Mouse (Mus musculus) embryonic facial prominence, embryonic 12.5 days (tissue): ENCODE data around the gene Ptpn3. TPM values are rescaled to one million over a fixed set of nuclear protein-coding genes. Genes with fewer than 3 reads are reported as not detected.

ENCODE experiments used
- ATAC-seq: fragments of 200-750 bp; cut with Nextera tagmentation; 2 replicates; pipeline ENCODE4 v1.8.0; 2017; ENCODE audit not compliant: insufficient number of reproducible peaks, insufficient read depth, low FRiP score, low TSS enrichment
- H3K27ac ChIP-seq: fragments of 300-500 bp; sonication (generic); 2 replicates; pipeline ENCODE4 v1.5.1; 2016; ENCODE audit warnings: mild to moderate bottlenecking
- H3K27me3 ChIP-seq: fragments of 300-500 bp; sonication (generic); 2 replicates; pipeline ENCODE4 v1.6.1; 2016; ENCODE audit warnings: mild to moderate bottlenecking, moderate library complexity
- H3K36me3 ChIP-seq: fragments of 300-500 bp; sonication (generic); 2 replicates; pipeline ENCODE4 v1.6.1; 2016; ENCODE audit warnings: mild to moderate bottlenecking
- H3K4me1 ChIP-seq: fragments of 300-500 bp; sonication (generic); 2 replicates; pipeline ENCODE4 v1.6.1; 2016
- H3K4me2 ChIP-seq: fragments of 300-500 bp; sonication (generic); replicated peaks from 2 replicates; pipeline ENCODE4 v1.6.1; 2016; ENCODE audit warnings: mild to moderate bottlenecking, moderate library complexity
- H3K4me3 ChIP-seq: fragments of 300-500 bp; sonication (generic); 2 replicates; pipeline ENCODE4 v1.5.1; 2016; ENCODE audit warnings: mild to moderate bottlenecking
- H3K9ac ChIP-seq: fragments of 300-500 bp; sonication (generic); 2 replicates; pipeline ENCODE4 v1.6.1; 2016; ENCODE audit warnings: mild to moderate bottlenecking, moderate library complexity
- H3K9me3 ChIP-seq: fragments of 300-500 bp; sonication (generic); 2 replicates; pipeline ENCODE4 v1.6.1; 2016; ENCODE audit warnings: mild to moderate bottlenecking, moderate library complexity
- WGBS: fragments of 180-500 bp; shearing (Covaris S2); methylation state at CpG from one replicate; pipeline ENCODE4 v1.1.7; 2016; 5-methylcytosine and 5-hydroxymethylcytosine counted together
- polyA plus RNA-seq: library from polyadenylated mRNA; unstranded; fragments of >200 nt; fragmentation: Nextera tagmentation; extraction: Ambion mirVana; gene quantifications from 2 replicates; pipeline ENCODE4 v1.2.1, GENCODE M21; 2016

The Ptpn3 gene
- polyA plus RNA-seq, 1 experiment from 2014 or later: 3.7 TPM

DNA sequence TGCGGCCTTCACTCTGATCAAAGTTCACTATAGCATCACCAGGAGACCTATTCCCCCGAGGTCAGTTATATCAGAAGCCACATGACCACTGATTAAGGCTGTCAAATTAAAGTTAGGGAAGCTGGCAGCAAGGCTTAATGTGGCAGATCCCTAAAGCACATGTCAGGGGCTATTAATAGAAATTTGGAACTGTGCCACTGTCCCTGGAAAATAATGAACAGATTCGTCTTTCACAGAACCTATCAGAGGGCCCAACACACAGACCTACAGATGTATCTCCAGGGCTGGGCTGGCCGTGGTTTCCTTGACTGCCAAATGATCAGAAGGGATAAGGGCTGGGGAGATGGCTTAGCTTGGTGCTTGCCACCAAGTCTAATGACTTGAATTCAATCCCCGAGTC, 65.1 kb downstream of the Ptpn3 start:
- Histone ChIP-seq H3K4me3 (no peak overlapping the region), H3K9me3 (no peaks in the 10 kb centered on the region), H3K36me3 (no peaks in the 10 kb centered on the region), H3K4me2 (no peak overlapping the region), H3K27ac (no peak overlapping the region), H3K4me1 (no peaks in the 10 kb centered on the region), H3K27me3 (no peaks in the 10 kb centered on the region), H3K9ac (no peak overlapping the region)
- ATAC-seq: no peak
- 77% methylated on average over 5 of the region's 5 CpGs for WGBS

GRCm38 (mm10) chr4:57235741-57236140, 65.9 kb downstream of the Ptpn3 start:
- Histone ChIP-seq H3K4me2 (no peak overlapping the region), H3K27ac (no peak overlapping the region), H3K9me3 (no peaks in the 10 kb centered on the region), H3K27me3 (no peaks in the 10 kb centered on the region), H3K36me3 (no peaks in the 10 kb centered on the region), H3K4me3 (no peak overlapping the region), H3K9ac (no peak overlapping the region), H3K4me1 (no peaks in the 10 kb centered on the region)
- 72% methylated on average over 4 of the region's 4 CpGs for WGBS
- ATAC-seq: no peak

DNA sequence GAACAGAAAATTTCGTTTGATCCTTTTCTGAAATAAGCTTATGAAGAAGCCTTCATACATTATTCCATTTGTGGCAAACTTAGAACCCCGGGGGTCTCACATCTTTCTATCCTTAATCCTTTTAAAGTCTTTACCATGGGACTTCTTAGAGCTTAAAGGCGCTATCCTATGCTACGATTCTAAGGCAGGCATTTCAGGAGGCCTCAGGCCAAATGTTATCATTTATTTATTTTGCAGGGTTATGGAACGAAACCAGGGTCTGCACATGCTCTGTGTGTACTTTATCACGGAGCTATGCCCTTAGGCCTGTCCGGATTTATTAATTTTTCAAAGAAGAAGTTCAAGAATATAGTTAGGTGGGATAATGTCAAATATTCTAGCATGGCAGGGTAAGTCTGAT, 67.3 kb downstream of the Ptpn3 start:
- no peak overlapping the region for H3K27ac ChIP-seq
- H3K4me2 ChIP-seq: no peak overlapping the region
- ATAC-seq: no peak
- peaks cover 12% of the 10 kb centered on the region for H3K4me1 ChIP-seq
- no peak overlapping the region for H3K9ac ChIP-seq
- H3K9me3 ChIP-seq: no peaks in the 10 kb centered on the region
- no peaks in the 10 kb centered on the region for H3K27me3 ChIP-seq
- H3K36me3 ChIP-seq: no peaks in the 10 kb centered on the region
- H3K4me3 ChIP-seq: no peak overlapping the region
- WGBS: 79% methylated on average over 7 of the region's 7 CpGs

DNA sequence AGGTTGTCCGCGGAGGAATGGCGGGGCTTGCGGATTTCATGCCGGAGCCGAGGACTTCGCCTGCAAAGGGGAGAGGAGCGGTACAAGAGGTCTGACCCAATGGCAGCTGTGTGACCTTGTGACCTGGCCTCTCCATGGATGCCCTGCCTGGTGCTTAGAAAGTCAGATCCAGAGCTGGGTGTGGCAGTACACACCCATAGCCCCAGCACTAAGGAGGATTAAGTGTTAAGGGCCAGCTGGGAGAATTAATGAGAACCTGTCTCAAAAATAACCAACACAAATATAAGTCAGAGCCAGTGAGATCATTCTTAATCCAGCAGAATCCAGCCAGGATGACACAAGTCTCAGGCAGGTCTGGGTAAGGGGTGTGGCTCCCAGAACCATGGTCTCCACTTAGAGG, 69.2 kb downstream of the Ptpn3 start:
- Histone ChIP-seq H3K9ac (no peak overlapping the region), H3K4me1 (peaks cover 14% of the 10 kb centered on the region), H3K4me2 (no peak overlapping the region), H3K36me3 (no peaks in the 10 kb centered on the region), H3K9me3 (no peaks in the 10 kb centered on the region), H3K27me3 (no peaks in the 10 kb centered on the region), H3K4me3 (no peak overlapping the region), H3K27ac (no peak overlapping the region)
- no peak for ATAC-seq
- WGBS: 83% methylated on average over 8 of the region's 8 CpGs

GRCm38 (mm10) chr4:57231323-57231722, 70.3 kb downstream of the Ptpn3 start:
- Histone ChIP-seq H3K27ac (no peak overlapping the region), H3K4me2 (no peak overlapping the region), H3K27me3 (no peaks in the 10 kb centered on the region), H3K4me3 (no peak overlapping the region), H3K36me3 (no peaks in the 10 kb centered on the region), H3K9ac (no peak overlapping the region), H3K4me1 (peaks cover 14% of the 10 kb centered on the region), H3K9me3 (no peaks in the 10 kb centered on the region)
- WGBS: 73% methylated on average over 9 of the region's 9 CpGs
- ATAC-seq: no peak

DNA sequence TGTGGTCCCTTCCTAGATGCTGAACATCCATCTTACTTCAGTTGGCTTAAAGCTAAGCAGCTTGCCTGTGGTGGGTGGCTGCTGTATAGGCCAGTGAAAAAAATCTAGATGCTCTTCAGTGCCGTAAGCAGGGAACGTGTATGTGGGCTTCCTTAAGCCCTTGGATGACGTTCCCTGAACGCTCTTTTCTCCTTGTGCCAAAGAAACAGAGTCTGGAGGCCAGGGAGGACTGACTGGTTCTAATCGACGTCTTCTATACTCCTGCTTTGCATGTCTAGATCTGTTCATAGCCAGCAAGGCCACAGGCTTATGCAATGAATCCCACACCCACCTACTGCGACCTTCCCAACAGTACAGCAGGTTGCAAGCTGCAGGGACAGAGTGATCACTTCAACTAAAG, 71.3 kb downstream of the Ptpn3 start:
- Histone ChIP-seq H3K4me1 (peaks cover 14% of the 10 kb centered on the region), H3K27ac (peak overlapping the region; percentile 14; the same call in 1 of the 2 replicates), H3K27me3 (no peaks in the 10 kb centered on the region), H3K36me3 (no peaks in the 10 kb centered on the region), H3K9ac (no peak overlapping the region), H3K9me3 (no peaks in the 10 kb centered on the region), H3K4me3 (no peak overlapping the region), H3K4me2 (no peak overlapping the region)
- ATAC-seq: no peak
- 78% methylated on average over 7 of the region's 7 CpGs for WGBS

- 66% methylated on average over 18 of the region's 18 CpGs for WGBS
- H3K9ac ChIP-seq: no peak overlapping the region
- no peaks in the 10 kb centered on the region for H3K9me3 ChIP-seq
- H3K4me2 ChIP-seq: no peak overlapping the region
- H3K4me3 ChIP-seq: no peak overlapping the region
- H3K36me3 ChIP-seq: no peaks in the 10 kb centered on the region
- no peak for ATAC-seq
- no peaks in the 10 kb centered on the region for H3K27me3 ChIP-seq
- no peak overlapping the region for H3K27ac ChIP-seq
- peaks cover 14% of the 10 kb centered on the region for H3K4me1 ChIP-seq
Measured at GRCm38 (mm10) chr4:57228601-57229520, 72.8 kb downstream of the Ptpn3 start.

DNA sequence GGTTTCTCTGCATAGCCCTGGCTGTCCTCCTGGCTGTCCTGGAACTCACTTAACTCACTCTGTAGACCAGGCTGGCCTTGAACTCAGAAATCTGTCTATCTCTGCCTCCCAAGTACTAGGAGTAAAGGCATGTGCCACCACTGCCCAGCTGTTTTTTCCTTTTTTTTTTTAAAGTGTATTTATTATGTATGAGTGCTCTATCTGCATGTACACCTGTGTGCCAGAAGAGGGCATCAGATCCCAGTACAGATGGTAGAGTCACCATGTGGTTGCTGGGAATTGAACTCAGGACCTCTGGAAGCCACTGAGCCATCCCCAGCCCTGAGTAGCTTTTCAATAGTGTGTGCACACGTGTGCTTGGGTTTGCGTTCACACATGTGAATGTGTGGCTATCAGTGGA, 76.9 kb downstream of the Ptpn3 start:
- Histone ChIP-seq H3K27ac (no peak overlapping the region), H3K4me2 (no peak overlapping the region), H3K4me1 (peaks cover 6% of the 10 kb centered on the region), H3K9me3 (no peaks in the 10 kb centered on the region), H3K9ac (no peak overlapping the region), H3K36me3 (no peaks in the 10 kb centered on the region), H3K27me3 (no peaks in the 10 kb centered on the region), H3K4me3 (no peak overlapping the region)
- ATAC-seq: no peak
- 95% methylated on average over 2 of the region's 2 CpGs for WGBS

DNA sequence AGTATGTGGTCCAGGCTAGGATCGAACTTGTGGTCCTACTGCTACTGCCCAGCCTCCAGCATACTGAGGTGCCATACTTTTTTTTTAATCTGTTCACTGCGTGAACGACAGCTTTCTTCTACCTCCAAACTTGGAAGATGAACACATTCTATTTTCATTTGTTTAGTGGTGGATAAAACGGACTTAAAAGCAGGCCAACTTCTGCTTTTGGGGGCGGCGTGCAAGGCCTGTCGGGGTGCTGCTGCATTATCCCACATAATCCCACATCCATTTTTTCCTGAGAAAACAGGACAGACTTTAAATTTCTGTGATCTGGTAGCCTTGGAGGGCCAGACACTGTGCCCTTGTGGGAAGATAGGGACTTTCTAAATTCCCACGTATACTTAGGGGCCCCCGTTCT, 83.9 kb downstream of the Ptpn3 start:
- H3K27ac ChIP-seq: no peak overlapping the region
- ATAC-seq: no peak
- 88% methylated on average over 9 of the region's 9 CpGs for WGBS
- H3K27me3 ChIP-seq: no peaks in the 10 kb centered on the region
- H3K36me3 ChIP-seq: no peaks in the 10 kb centered on the region
- no peaks in the 10 kb centered on the region for H3K9me3 ChIP-seq
- no peak overlapping the region for H3K4me3 ChIP-seq
- H3K4me1 ChIP-seq: no peaks in the 10 kb centered on the region
- no peak overlapping the region for H3K9ac ChIP-seq
- H3K4me2 ChIP-seq: no peak overlapping the region

DNA sequence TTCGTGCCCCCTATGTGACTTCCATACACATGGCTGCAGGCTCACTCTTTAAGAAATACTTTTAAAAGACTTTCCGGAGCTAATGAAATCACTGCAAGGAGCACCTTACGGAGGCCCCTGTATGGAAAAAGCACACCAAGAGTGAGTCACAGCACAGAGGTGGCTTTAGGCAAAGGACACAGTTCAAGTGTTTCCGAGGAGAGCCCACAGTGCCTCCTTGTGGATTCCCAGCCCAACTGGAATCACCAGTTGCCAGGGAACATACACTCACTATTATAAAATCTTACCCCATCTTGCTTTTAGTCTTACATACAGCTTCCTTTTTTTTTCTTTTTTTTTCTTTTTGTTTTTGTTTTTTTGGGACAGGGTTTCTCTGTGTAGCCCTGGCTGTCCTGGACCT, 85.1 kb downstream of the Ptpn3 start:
- H3K27me3 ChIP-seq: no peaks in the 10 kb centered on the region
- H3K9me3 ChIP-seq: no peaks in the 10 kb centered on the region
- H3K4me1 ChIP-seq: no peaks in the 10 kb centered on the region
- H3K4me3 ChIP-seq: no peak overlapping the region
- 84% methylated on average over 4 of the region's 4 CpGs for WGBS
- no peak overlapping the region for H3K4me2 ChIP-seq
- no peak overlapping the region for H3K27ac ChIP-seq
- H3K9ac ChIP-seq: no peak overlapping the region
- no peaks in the 10 kb centered on the region for H3K36me3 ChIP-seq
- ATAC-seq: no peak

- no peaks in the 10 kb centered on the region for H3K36me3 ChIP-seq
- H3K27ac ChIP-seq: no peak overlapping the region
- H3K4me3 ChIP-seq: no peak overlapping the region
- H3K9me3 ChIP-seq: no peaks in the 10 kb centered on the region
- 82% methylated on average over 9 of the region's 9 CpGs for WGBS
- no peak for ATAC-seq
- H3K9ac ChIP-seq: no peak overlapping the region
- no peaks in the 10 kb centered on the region for H3K27me3 ChIP-seq
- H3K4me1 ChIP-seq: no peaks in the 10 kb centered on the region
- H3K4me2 ChIP-seq: no peak overlapping the region
Measured at GRCm38 (mm10) chr4:57214852-57215251, 86.8 kb downstream of the Ptpn3 start.

GRCm38 (mm10) chr4:57214114-57214513, 87.5 kb downstream of the Ptpn3 start:
- Histone ChIP-seq H3K9ac (no peak overlapping the region), H3K27ac (no peak overlapping the region), H3K36me3 (no peaks in the 10 kb centered on the region), H3K9me3 (no peaks in the 10 kb centered on the region), H3K4me2 (no peak overlapping the region), H3K27me3 (no peaks in the 10 kb centered on the region), H3K4me3 (no peak overlapping the region), H3K4me1 (no peaks in the 10 kb centered on the region)
- ATAC-seq: no peak
- WGBS: 80% methylated on average over 3 of the region's 3 CpGs
